Mouse (Mus musculus) limb, embryonic 12.5 days (tissue): ENCODE data around the gene Ankrd2. TPM values are rescaled to one million over a fixed set of nuclear protein-coding genes. Genes with fewer than 3 reads are reported as not detected.

Experiments
- polyA plus RNA-seq: library from polyadenylated mRNA; unstranded; fragments of >200 nt; fragmentation: Nextera tagmentation; extraction: Ambion mirVana; gene quantifications from 2 replicates; pipeline ENCODE4 v1.2.1, GENCODE M21; 2016

Gene Ankrd2
- polyA plus RNA-seq, 1 experiment from 2014 or later: 0.25 TPM

Other genes starting within 250 kb of the Ankrd2 start
- 33.5 and 35.0 TPM in 2 replicates for gene Arhgap19, start 234.0 kb upstream of the Ankrd2 start, polyA plus RNA-seq
- gene Frat1, start 206.0 kb upstream of the Ankrd2 start, polyA plus RNA-seq: 5.8 and 6.2 TPM in 2 replicates
- gene Frat2, start 187.9 kb upstream of the Ankrd2 start, polyA plus RNA-seq: 5.0 and 5.6 TPM in 2 replicates
- 22.8 and 23.2 TPM in 2 replicates for gene Rrp12, start 139.8 kb upstream of the Ankrd2 start, polyA plus RNA-seq
- gene Pgam1, start 124.1 kb upstream of the Ankrd2 start, polyA plus RNA-seq: 636 and 656 TPM in 2 replicates
- 78.5 and 81.9 TPM in 2 replicates for gene Exosc1, start 102.6 kb upstream of the Ankrd2 start, polyA plus RNA-seq
- 87.6 and 93.2 TPM in 2 replicates for gene Zdhhc16, start 102.5 kb upstream of the Ankrd2 start, polyA plus RNA-seq
- gene Mms19, start 54.8 kb upstream of the Ankrd2 start, polyA plus RNA-seq: 41.3 and 42.5 TPM in 2 replicates
- 19.1 and 19.3 TPM in 2 replicates for gene Ubtd1, start 54.2 kb upstream of the Ankrd2 start, polyA plus RNA-seq
- gene Hoga1, start 9.6 kb downstream of the Ankrd2 start, polyA plus RNA-seq: 1.5 and 1.9 TPM in 2 replicates
- gene 4933411K16Rik, start 16.2 kb downstream of the Ankrd2 start, polyA plus RNA-seq: 0.20 TPM in 1 of 2 replicates, not detected in the other
- gene Morn4, start 50.4 kb downstream of the Ankrd2 start, polyA plus RNA-seq: 37.7 and 39.1 TPM in 2 replicates
- gene Pi4k2a, start 54.5 kb downstream of the Ankrd2 start, polyA plus RNA-seq: 36.5 and 39.4 TPM in 2 replicates
- 22.6 and 26.3 TPM in 2 replicates for gene Avpi1, start 93.1 kb downstream of the Ankrd2 start, polyA plus RNA-seq
- gene Marveld1, start 111.4 kb downstream of the Ankrd2 start, polyA plus RNA-seq: 9.7 and 17.2 TPM in 2 replicates
- 28.2 and 33.7 TPM in 2 replicates for gene Zfyve27, start 128.0 kb downstream of the Ankrd2 start, polyA plus RNA-seq
- gene Sfrp5, start 166.3 kb downstream of the Ankrd2 start, polyA plus RNA-seq: 0.53 and 0.54 TPM in 2 replicates
- gene Golga7b, start 211.6 kb downstream of the Ankrd2 start, polyA plus RNA-seq: 0.08 TPM in 1 of 2 replicates, not detected in the other